Comparison of ENCODE assay signal across 8 mouse cellular contexts in genomic region chr2:151512199-151512598, GRCm38 (mm10). TPM values are rescaled to one million over a fixed set of nuclear protein-coding genes. Genes with fewer than 3 reads are reported as not detected.
DNase-seq lines count a peak whose midpoint lies in the region; ATAC-seq lines count a peak whose summit lies in the region.
"Had no signal": no experiment of that assay in that cellular context is flagged by ENCODE, and none has a peak within 500 bp of the region (broad histone marks: within the 10 kb centered on the region; RNA-seq: fewer than 3 reads in every experiment).

No protein-coding gene starts in this region.

- ATAC-seq in neural tube, embryonic 14.5 days (ENCODE audit: low read depth): peak; percentile 62; the same call in 1 of the 2 replicates

- peaks cover 53% of the 10 kb centered on the region for H3K36me3 ChIP-seq in neural tube, embryonic 14.5 days (ENCODE audit: control insufficient read depth, insufficient read depth, low read length)

- no peak overlapping the region for H3K9ac ChIP-seq in neural tube, embryonic 14.5 days (replicated peaks; ENCODE audit: low read depth, low read length)

- no peak overlapping the region for H3K4me3 ChIP-seq in neural tube, embryonic 14.5 days (ENCODE audit: low read depth, low read length)

- no peak overlapping the region for H3K27ac ChIP-seq in neural tube, embryonic 14.5 days (ENCODE audit: low read depth, low read length)

- no peaks in the 10 kb centered on the region for H3K9me3 ChIP-seq in neural tube, embryonic 14.5 days (ENCODE audit: control insufficient read depth, low read length)

- no peak for DNase-seq in neural tube, embryonic 10.5 days (ENCODE audit: extremely low spot score, low spot score)
- DNase-seq in cerebellum, adult 8-10 months: peak; percentile 13
- DNase-seq in heart, adult 8-10 months (ENCODE audit: low spot score): peak; percentile 28
- peak; percentile 38 to 49 for DNase-seq in layer of hippocampus, postnatal 10 days (ENCODE audit: low spot score in 2 of 2)
- peak; percentile 8 for DNase-seq in retina, postnatal 7 days (ENCODE audit: low read depth, low spot score)
- DNase-seq in urinary bladder, adult 2 months (ENCODE audit: low spot score): no peak

- no peaks in the 10 kb centered on the region for H3K4me1 ChIP-seq in neural tube, embryonic 14.5 days (ENCODE audit: control insufficient read depth, insufficient read depth, low read length)

- H3K4me2 ChIP-seq in neural tube, embryonic 14.5 days (ENCODE audit: low read depth, low read length): no peak overlapping the region

- no peaks in the 10 kb centered on the region for H3K27me3 ChIP-seq in neural tube, embryonic 14.5 days (ENCODE audit: control insufficient read depth, insufficient read depth, low read length)

RNA-seq across cellular contexts. Expression of gene Nsfl1c, which starts 18.2 kb away (rescaled TPM):
- 264 and 265 TPM in 2 replicates for polyA plus RNA-seq in neural tube, embryonic 14.5 days (2014; fragmentation: Nextera tagmentation; extraction: Ambion mirVana)
- 10 to 100 TPM; 77.5 to 88.9 (median 82.6) TPM for total RNA-seq in heart, adult 8-10 months (2022)
- total RNA-seq in layer of hippocampus, postnatal 10 days (2021): 100 to 1,000 TPM; 145 to 156 TPM
- 107 and 114 TPM in 2 replicates for polyA plus RNA-seq in urinary bladder, adult 2 months (2012; rRNA removed)

RNA-seq across cellular contexts. Expression of gene Fkbp1a, which starts 30.1 kb away (rescaled TPM):
- 618 and 641 TPM in 2 replicates for polyA plus RNA-seq in neural tube, embryonic 14.5 days (2014; fragmentation: Nextera tagmentation; extraction: Ambion mirVana)
- 100 to 1,000 TPM; 185 to 207 (median 192) TPM for total RNA-seq in heart, adult 8-10 months (2022)
- total RNA-seq in layer of hippocampus, postnatal 10 days (2021): 100 to 1,000 TPM; 535 to 594 TPM
- polyA plus RNA-seq in urinary bladder, adult 2 months (2012; rRNA removed): 157 and 242 TPM in 2 replicates

RNA-seq across cellular contexts. Expression of gene 4921509C19Rik, which starts 36.2 kb away (rescaled TPM):
- polyA plus RNA-seq in neural tube, embryonic 14.5 days (2014; fragmentation: Nextera tagmentation; extraction: Ambion mirVana): not detected in 2 replicates
- not detected for total RNA-seq in heart, adult 8-10 months (2022)
- not detected for total RNA-seq in layer of hippocampus, postnatal 10 days (2021)
- not detected in 2 replicates for polyA plus RNA-seq in urinary bladder, adult 2 months (2012; rRNA removed)
- total RNA-seq: layer of hippocampus, adult 18-20 months had no signal

Comparison
In these comparisons a context has a peak if more than half of its experiments do, and no peak if none do; other contexts are left out.
1. DNase-seq: peak in cerebellum, adult 8-10 months (single experiment), heart, adult 8-10 months (single experiment), layer of hippocampus, postnatal 10 days (2 of 2) and retina, postnatal 7 days (single experiment); none in neural tube, embryonic 10.5 days (single experiment) and urinary bladder, adult 2 months (single experiment).